Mouse (Mus musculus) adrenal gland, adult 18-20 months (tissue): Measurements from ENCODE around the gene Mphosph9. TPM values are rescaled to one million over a fixed set of nuclear protein-coding genes. Genes with fewer than 3 reads are reported as not detected.

Experiments
- DNase-seq, 2 experiments: peaks; one replicate each; pipeline ENCODE4 v3.0.0; 2021 to 2022; ENCODE audit warnings: low spot score in 2 of 2
- total RNA-seq, 2 experiments: library from RNA; stranded (reverse); gene quantifications; 1 replicate in 1 of 2; 2 replicates in 1 of 2; pipeline ENCODE4 v1.2.3; 2021

Mphosph9 gene
- total RNA-seq, 2 experiments from 2014 or later, result 5.7 to 7.6 TPM

- DNase-seq, result no peak
These were observed 57.5 kb downstream of the Mphosph9 start for GRCm38 (mm10) chr5:124270226-124270625.

- DNase-seq, result no peak
These were observed 58.1 kb downstream of the Mphosph9 start for GRCm38 (mm10) chr5:124269661-124270060.

- no peak for DNase-seq
These were observed 60.1 kb downstream of the Mphosph9 start for GRCm38 (mm10) chr5:124267652-124268051.

DNA sequence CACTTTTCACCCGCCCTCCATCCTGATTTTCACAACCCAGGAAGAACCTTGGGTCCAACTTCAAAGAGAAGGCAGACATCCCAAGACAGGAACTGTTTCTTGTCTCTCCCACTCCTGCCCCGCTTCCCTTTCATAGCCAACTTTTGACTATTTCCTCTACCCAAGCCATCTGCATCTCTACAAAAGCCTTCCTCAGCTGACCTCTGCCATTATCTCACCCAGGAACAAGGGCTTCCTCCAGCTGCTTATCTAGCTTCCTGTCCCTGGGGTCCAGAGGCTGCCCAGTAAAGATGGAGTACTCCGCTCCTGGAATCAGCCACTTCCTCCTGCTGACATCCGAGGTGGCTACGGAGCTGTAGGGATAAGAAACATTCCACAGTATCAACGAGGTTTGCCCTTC is 61.0 kb downstream of the Mphosph9 start:
- no peak for DNase-seq

- DNase-seq, result no peak
These were observed 64.5 kb downstream of the Mphosph9 start for GRCm38 (mm10) chr5:124263246-124263645.

GRCm38 (mm10) chr5:124262090-124262489 is 65.7 kb downstream of the Mphosph9 start:
- DNase-seq, result no peak

GRCm38 (mm10) chr5:124259133-124259532 is 68.6 kb downstream of the Mphosph9 start:
- DNase-seq, result no peak

- DNase-seq, result no peak
These were observed 69.7 kb downstream of the Mphosph9 start for GRCm38 (mm10) chr5:124258026-124258425.

DNA sequence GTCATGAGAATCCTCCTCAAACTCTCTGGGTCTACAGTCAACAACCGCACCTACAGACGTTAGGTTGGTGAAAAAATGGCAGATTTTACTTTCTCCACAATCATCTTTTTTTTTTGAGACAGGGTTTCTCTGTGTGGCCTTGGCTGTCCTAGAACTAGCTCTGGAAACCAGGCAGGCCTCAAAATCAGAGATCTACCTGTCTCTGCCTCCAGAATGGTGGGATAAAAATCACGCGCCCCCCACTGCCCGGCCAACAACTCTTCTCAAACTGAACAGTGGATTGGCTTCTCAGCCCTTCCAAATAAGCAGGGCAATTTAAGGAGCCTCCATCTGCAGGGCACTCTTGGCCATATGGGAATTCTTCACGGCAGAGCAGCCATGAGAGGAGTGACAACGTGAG is 72.6 kb downstream of the Mphosph9 start:
- DNase-seq, result no peak

DNA sequence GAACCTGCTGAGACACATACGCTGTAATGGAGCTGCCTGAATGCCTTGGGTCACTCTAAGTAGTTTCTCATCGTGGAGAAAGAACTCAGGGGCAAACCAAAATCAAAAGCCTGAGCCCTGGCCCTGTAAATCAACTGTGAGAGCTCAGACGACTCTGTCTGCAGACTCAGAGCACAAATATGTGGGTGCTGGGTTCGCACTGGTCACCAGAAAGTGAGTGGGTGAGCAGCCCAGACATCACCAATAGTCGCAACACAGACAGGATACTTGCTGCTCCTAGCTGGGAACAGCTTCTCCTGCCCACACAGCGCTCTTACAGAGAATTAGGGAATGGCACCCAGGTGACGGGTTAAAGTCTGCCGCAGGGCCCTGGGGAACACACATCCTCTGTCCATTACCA is 74.2 kb downstream of the Mphosph9 start:
- no peak for DNase-seq

GRCm38 (mm10) chr5:124252580-124253320 is 75.0 kb downstream of the Mphosph9 start:
- no peak for DNase-seq

DNA sequence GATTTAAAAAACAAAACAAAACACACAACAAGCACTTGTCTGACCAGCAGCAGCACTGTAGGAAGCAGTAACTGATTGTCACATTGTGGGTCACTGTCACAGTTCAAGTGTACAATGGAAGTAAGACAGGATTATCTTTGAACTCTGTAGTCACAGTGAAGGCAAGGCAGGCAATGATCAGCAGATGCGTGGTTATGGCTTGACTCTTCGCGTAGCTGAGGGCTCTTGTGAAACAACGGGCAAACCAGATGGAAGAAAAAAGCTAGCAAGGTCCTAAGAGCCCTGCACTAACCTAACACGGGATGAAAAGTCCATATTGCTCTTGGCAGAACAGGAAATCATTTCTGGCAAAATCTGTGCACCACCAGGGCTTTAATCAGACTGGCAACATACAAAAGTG is 76.7 kb downstream of the Mphosph9 start:
- no peak for DNase-seq

- DNase-seq, result peak; percentile 50 to 63
These were observed 77.9 kb downstream of the Mphosph9 start, which contains the start of gene Pitpnm2 for GRCm38 (mm10) chr5:124249614-124250591. TSS of gene Pitpnm2 (minus strand) at chr5:124249760.

DNA sequence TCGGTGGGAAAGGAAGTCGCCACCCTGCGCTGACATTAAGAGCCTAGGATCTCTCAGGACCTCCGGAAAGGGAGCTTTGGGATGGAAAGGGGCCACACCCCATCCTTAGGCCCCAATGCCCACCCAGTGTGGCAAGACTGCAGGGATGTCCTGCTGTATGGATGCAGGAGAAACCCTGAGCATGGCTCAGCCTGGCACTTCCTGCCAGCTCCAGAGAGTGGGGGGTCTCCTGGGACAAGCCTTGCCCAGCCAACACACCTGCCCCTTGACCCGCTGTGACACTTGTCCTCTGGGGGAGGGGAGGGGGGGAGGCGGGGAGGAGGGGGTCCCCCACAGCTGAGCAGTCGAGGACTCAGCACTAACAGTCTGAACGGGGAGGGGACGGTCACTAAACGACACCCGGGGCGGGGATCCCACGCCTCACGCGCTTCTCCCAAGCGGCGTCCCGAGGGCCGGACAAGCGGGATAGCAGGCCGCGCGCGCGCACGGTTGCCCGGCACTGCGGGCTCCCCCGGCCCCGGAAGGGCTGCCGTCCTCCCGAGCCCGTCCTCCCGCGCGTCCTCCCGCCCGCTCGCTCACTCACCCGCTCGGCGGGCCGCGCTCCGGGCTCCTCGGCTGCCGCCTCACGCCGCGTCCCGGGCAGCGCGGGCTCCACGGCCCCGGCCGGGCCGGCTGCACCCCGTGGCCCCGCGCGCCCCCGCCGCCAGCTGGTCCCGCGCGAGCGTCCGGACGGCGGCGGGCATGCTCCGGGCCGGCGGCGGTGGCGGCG is 78.7 kb downstream of the Mphosph9 start:
- peak; percentile 67 to 73 for DNase-seq

DNA sequence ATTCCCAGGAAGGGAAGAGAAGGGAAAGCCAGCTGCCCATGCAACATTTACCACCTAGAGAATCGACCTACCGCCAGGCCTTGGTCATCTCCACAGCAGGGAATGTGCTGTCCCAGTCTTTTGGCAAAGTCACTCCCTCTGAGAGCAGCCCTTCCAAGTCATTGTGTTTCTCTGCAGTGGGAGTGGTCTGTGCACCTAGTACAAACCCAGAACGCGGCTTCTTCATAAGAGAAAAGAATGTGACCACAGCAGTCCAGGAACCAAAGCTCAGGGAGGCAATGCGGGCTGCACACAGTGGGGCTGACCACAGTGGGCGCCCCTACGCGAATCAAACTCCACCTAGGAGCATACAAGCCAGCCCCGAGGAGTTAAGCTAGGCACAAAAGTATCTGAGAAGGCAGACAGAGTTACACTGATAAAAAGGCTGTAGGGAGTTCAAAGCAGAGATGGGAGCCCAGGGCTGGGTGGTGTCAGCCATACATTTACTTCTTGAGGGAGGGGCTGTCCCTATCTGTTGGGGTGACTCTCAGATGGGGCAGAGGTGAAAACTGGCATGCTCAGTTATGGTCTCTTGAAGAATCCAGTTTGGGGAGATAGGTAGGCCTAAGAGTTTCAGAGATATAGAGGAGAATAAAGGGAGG is 79.7 kb downstream of the Mphosph9 start:
- no peak for DNase-seq

GRCm38 (mm10) chr5:124247296-124247695 is 80.5 kb downstream of the Mphosph9 start:
- no peak for DNase-seq

DNA sequence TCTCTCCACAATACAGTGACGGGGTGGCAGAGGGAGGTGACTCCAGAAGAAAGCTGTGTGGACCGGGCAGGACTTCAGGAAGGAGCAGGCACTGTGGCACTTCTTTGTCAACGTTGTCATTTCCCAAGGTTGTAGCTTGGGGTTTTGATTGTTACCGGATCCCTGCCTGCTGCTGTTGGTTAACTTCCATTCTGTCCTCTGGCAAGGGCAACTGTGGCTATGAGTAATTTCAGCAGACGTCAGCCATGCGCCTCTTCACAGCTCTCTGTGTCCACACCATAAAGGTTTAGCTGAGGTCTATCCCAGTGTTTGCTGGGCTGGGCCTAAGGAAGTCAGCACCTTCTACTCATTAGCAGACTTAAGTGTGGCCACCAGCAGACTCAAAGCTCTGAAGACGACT is 82.9 kb downstream of the Mphosph9 start:
- no peak for DNase-seq

GRCm38 (mm10) chr5:124244449-124244848 is 83.3 kb downstream of the Mphosph9 start:
- DNase-seq, result no peak

- no peak for DNase-seq
These were observed 84.4 kb downstream of the Mphosph9 start for GRCm38 (mm10) chr5:124243236-124243901.
